Mouse (Mus musculus): ENCODE measurements around the gene Nxpe4.
A peak's percentile ranks its signal among the peaks of the same experiment; 100 is the strongest.

The Nxpe4 gene

DNA sequence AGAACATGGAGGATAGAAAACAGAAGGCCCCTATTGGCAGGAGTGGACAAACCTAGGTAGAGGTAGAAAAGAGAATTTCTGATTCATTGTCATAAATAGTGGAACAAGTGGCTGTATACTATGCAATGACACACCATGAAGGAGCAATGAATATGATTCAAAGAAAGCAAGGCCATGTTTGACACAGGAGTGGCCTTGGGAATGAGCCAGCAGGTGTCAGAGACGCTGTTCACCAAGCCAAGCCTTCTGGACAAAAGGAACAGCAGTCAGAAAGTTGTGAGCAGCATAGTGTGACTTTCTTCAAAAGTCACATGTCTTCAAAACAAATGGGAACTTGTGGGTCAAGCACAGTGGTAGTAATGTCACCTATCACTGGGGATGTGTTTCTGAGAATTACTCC, 80.0 kb downstream of the Nxpe4 start:
- DNase-seq, result no peak

GRCm38 (mm10) chr9:48242756-48243155, 80.9 kb downstream of the Nxpe4 start:
- no peak for DNase-seq

DNA sequence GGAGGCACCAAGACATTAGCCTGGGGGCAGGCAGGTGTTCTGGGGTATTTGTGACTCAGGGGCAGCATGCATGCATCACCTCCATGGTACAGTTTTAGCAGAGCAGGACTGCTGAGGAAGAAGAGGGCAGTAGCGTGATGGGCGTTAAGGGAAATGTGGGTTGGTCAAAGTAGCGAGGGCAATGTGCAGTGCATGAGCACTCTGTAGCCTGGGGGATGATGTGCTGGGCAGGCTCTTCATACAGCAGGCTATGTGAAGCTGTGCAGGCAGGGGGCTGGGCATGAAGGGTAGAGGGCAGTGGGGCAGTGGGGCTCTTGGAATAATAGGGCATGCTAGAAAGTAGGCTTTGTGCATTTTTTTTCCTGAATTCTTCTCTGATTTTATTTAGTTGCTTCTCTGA, 82.4 kb downstream of the Nxpe4 start:
- DNase-seq, result no peak

GRCm38 (mm10) chr9:48245525-48245924, 83.7 kb downstream of the Nxpe4 start:
- DNase-seq, result no peak

DNA sequence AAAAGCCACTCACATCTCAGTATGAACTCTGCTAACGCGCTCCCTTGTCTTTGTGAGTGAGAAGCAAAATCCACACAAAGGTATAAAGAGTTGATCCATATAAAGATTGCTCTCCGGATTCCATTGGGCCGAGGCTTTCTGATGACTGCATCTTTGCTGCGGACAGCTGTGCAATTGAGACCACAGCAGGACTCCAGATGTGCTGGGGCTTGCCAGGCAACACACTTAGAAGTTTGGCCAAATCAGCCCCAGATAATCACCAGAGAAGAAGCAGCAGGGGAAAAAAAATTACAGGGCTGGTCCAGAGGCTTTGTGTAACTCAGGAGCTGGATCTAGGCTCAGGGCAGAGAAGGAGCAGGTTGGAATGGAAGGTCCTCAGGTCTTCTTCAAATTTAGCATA, 85.5 kb downstream of the Nxpe4 start:
- no peak for DNase-seq

- no peak for DNase-seq
Observed at GRCm38 (mm10) chr9:48252236-48252635, 90.4 kb downstream of the Nxpe4 start.

- no peak for DNase-seq
Observed at GRCm38 (mm10) chr9:48257001-48257400, 95.2 kb downstream of the Nxpe4 start.

DNA sequence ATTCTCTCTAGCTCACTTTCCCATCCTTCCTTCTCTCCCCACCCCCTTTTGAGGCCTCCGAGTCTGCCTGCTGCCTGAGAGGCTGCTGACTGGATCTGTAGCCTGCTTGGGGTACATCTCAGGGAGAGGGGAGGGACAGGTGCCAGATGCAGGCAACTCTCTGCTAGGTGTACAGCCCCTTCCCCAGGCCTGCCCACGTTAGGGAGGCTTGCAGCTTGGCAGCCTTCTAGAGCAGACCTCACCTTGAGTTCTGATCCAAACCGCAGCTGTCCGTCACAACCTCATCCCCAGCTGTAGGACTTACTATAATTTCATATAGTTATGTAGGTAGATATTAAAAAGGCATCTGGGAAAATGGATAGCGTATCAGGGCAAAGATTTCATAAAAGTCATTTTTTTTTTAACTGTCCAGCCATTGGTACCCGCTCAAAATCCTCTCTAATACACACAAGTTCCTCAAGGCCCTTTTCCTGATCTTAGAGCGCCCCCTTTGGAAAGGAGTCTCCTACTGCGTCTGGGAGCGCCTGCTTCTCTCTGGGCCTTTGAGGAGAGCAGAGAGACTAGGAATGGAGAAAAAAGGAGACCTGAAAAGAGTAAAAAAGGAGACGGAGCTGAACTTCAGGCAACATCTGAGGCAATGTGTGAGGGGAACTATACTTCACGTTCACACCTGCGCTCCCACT, 96.1 kb downstream of the Nxpe4 start:
- peak in 1 of 2 experiments; percentile 42 for DNase-seq

GRCm38 (mm10) chr9:48264616-48265015, 102.8 kb downstream of the Nxpe4 start:
- no peak for DNase-seq

DNA sequence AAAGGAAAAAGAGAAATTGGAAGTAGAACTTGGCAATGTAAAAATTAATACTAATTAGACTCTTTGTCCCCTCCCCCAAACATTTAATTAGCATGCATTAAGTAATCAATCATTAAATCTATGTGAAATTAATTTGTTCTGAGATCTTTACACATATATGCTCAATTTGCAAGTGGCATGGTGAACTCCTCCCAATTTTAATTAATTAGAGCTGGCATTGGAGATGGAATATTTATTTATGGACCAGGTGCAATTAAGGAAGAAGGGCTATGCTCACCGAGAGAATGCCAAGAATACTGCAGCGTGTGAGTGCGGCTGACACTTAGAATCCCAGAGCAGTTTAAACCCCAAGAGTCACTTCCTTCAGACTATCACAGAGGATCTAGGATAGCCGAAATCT, 103.7 kb downstream of the Nxpe4 start:
- DNase-seq, result no peak

DNA sequence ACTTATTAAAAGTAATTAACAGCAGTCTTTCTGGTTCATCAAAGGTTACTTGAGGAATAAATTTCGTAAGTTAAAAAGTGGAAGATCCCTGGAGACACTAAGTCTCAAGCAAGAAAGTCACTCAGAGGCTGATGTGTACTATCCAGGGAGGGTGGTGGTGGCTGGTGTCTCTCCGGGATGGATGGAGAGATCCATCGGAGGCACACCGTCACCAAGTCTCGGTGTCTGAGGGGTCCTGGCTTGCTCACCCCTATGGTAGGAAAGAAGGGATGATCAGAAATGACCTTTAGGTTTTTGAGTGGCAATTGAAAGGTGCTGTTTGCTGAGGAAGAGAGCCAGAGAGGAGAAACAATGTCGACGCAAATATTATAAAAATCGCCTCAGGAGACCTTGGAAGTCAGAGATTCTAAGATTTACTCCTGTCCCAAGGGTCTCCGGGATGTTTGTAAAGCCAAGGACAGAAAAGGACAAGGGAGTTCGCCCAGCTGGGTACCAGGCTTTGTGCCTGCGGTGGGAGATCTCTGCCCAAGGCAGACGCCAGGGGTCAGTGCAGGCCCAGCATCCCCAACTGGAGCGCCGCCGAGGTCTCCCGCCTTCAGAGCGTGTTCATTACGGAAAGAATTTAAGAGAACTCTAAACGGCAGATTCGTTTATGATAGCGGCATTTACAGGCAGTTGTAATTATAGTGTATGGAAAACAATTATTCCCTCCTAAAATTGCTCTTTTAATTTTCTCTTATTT, 104.6 kb downstream of the Nxpe4 start:
- DNase-seq, result peak; percentile 58 to 86

DNA sequence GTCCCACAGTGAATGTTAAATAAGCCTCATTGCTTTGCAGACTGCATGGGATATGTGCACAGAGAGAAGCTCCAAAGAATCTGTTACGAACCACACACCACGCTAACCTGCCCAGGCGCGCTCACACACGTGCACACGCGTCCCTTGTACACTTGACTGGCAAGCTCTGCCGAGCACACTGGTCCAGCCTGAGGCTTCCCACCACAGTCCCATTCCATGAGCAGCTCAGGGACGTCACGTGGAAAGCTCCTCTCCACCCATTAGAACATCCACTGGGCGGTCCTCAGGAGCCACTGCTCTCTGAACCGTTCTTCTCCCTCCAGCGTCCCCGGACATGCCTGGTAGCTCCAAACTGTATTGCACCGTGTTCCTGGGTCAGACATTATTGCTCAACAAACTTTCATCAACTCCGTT, 105.2 kb downstream of the Nxpe4 start:
- DNase-seq, result peak; percentile 57 to 63

GRCm38 (mm10) chr9:48267960-48268359, 106.1 kb downstream of the Nxpe4 start:
- no peak for DNase-seq

- no peak for DNase-seq
Observed at GRCm38 (mm10) chr9:48276831-48277230, 115.0 kb downstream of the Nxpe4 start.

GRCm38 (mm10) chr9:48284221-48284620, 122.4 kb downstream of the Nxpe4 start:
- DNase-seq, result no peak

DNA sequence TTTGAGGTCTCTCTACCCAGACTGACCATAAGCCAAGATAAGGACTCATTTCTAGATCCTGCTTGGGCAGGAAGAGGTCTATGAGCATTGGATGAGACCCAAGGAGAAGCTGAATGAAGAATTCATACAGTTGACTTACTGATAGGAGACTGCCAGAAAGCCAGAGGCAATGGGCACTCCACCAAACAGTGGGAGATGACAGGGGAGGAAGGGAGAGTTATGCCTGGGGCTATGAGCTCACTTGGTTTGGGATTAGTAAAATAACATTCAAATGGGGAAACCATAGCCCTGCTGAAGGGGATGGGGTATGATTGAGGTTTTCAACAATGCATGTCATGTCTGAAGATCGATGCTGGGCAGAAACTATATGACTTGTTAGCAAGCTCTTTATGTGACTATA, 128.5 kb downstream of the Nxpe4 start:
- no peak for DNase-seq

DNA sequence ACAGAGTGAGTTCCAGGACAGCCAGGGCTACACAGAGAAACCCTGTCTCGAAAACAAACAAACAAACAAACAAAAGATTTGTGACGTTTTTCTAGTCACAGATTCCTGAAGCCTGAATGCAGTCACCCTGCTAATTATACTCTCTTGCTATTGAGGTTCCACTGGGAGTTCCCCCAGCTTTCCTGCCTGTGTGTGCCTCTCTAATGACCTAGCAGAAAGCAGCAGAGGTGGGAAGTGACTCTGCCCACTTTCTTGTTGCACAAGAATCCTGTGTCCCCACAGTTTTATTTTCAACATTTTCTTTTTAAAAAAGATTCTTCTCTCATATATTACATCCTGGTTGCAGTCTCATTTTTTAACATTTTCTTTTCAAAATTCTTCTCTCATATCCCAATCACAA, 132.9 kb downstream of the Nxpe4 start:
- DNase-seq, result no peak

DNA sequence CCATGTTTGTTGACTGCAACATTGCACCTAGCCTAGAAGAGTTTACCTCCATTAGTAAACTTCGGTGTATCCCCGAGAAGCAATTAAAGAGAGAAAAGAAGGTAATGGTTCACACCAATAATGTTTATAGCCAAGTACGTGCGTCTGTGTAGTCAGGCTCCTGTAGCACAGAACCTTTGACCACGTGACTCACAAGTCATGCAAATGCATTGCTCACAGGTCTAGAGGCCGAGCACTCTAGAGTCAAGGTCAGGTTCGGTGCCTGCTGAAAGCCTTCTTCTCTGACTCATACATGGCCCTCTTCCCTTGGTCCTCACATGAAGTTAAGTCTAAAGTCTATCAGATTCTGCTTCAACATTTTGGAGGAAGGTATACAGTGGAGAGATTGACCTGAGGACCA, 137.2 kb downstream of the Nxpe4 start:
- DNase-seq, result no peak

DNA sequence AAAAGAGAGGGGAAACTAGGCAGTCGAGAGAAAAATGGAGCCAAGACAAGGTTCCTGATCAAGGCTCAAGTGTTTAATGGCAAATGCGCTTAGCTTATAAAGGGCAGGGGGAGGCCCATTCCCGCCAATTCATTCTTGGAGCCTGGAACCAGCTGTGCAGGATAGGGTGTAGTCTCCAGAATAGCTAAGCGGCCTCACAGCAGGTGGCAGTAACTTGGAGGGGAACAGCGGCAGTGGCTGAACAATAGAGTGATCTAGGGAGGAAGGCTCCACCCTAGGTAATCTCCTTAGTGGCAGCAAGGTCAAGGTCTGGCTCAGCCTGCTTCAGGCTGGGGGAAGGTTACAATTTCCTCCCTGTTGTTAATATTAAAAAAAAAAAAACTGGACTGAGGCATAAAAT, 141.7 kb downstream of the Nxpe4 start:
- DNase-seq, result peak; percentile 23 to 28

DNA sequence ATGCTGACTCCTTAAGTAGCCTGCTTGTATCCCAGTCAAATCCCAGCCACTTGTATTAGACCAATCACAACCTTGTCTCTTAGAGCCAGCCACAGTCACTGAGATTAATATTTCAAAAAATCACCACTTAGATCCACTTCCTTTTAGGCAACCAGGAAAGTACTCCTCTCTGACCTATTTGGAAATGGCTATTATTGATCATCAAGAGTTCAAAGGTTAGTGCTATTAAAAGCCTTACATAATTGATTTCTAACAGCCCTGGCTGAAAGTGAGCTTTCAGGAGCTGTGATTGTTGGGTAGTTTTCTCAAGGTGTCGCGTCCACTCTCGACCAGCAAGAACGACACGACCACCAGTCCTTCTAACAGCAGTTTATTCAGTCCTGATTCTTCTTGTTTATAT, 149.4 kb downstream of the Nxpe4 start:
- no peak for DNase-seq

DNA sequence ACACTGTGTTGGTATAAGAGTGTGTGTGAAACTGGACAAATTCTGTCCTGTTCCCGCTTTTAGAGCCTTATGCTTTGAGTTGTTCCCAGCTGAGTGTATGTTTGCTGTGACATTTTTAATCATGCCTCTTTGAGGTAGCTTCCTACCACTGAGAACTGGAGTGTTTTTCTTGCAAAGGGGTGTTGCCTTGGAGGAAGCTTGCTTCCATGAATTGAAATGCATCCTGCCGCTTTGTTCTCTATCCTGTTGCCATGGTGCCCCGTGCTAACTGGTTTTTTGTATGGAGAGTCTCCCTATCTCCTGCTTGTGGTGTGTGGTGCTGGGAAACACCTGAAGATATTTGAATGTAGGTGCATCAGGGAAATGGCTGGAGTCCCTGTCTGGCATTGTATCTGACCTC, 152.4 kb downstream of the Nxpe4 start:
- peak; percentile 50 to 57 for DNase-seq

DNA sequence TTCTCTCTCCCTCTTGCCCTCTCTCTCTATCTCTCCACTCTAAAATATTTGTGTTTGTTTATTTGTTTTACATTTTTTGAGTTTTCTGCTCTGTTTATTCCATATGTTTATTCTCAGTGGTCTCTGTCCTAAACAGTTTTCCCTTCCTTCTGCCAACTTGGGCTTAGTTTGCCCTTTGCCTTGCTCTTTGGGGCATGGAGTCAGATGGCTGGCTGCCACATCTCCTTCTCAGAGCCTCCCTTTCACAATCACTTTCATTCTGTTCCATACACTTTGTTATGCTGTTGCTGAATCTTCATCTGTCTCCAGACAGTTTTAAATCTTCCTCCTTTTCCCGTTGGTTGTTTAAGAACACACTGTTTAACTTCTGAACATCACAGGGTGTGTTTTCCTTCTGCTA, 154.0 kb downstream of the Nxpe4 start:
- peak in 1 of 2 experiments; percentile 11 for DNase-seq

- peak; percentile 12 to 17 for DNase-seq
Observed at GRCm38 (mm10) chr9:48326338-48326737, 164.5 kb downstream of the Nxpe4 start.

DNA sequence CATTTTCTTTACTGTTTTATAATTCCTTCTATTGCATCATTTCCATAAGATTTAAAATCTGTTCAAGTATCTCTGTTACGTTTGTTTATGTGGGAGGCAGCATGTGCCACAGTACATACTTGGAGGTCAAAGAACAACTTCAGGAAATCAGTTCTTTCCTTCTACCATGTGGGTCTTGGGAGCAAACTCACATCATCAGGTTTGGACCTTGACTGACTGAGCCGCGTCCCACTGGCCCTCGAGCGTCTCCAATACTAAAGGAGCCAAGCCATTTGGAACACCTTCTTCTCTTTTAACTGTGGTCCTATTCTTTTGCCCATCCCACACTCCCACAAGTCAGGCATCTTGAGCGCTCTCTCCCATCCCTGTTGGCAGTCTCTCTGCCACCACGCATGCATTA, 167.8 kb downstream of the Nxpe4 start:
- DNase-seq, result no peak

Measured in kidney, postnatal 36 days (tissue).